Mouse (Mus musculus): ENCODE data around the gene Col5a2. TPM values are rescaled to one million over a fixed set of nuclear protein-coding genes. Genes with fewer than 3 reads are reported as not detected.
"Not testable (repeated sequence)": the region's sequence is repeated elsewhere in the genome, so short reads cannot be mapped to it uniquely, and the experiment has no call there.

Gene Col5a2
- 12.6 and 14.5 TPM in 2 replicates for polyA plus RNA-seq (2012; ENCODE audit: insufficient read depth, insufficient read length, missing spikeins)

DNA sequence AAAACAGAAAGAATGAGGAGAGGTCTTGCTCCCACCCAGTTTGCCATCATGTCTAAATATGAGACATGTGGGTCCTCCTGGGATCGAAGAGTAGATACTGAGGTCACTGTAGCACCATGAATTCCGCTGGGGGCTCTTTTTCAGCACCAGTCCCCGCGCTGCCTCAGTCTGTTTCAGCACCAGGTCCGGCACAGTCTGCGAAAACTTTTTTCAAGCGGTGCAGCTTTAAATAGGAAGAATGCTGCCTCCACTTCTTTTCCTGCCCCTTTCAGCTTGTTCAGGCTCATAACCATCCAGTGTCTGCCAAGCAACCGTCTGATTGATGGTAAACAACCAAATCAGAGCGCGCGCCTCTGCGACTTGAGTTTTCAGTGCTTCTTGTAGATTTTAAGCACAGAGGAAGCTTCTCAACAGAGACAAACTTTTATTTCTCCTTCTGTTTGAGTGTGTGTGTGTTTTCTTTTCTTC is at the start of gene Col5a2:
Col5a2 (minus strand) TSS at position 418 of the 468 bp plus-strand sequence.
- H3K4me3 ChIP-seq (ENCODE audit: insufficient read depth, low read depth, low read length), result peak within 1 kb of the TSS; percentile 66
- peak within 1 kb of the TSS; percentile 52; the same call in 1 of the 2 replicates for H3K27ac ChIP-seq (replicated peaks; ENCODE audit: low read depth, low read length)
- H3K4me1 ChIP-seq (ENCODE audit: control insufficient read depth, insufficient read depth, insufficient read length, low read length), result no peaks in the 10 kb centered on the region

DNA sequence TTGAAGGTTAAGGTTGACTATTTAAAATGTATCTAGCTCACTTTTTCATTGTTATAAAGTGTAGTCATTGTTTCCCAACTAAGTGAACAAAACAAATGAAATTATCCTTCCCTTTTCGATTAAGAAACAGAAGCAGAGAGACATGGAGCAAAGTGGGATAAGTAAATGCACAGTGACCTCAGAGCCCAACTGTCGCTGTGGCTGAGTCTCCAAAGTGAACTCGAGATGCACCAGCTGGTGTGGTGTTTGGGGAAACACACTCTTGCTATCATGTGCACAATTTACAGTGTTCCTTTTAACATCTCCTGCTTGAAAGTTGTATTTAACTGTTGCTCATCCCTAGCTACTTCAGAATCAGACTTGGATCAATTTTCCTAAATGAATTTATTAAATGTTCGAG is 47.4 kb upstream of the Col5a2 start:
- H3K4me3 ChIP-seq (ENCODE audit: insufficient read depth, low read depth, low read length), result no peak overlapping the region

DNA sequence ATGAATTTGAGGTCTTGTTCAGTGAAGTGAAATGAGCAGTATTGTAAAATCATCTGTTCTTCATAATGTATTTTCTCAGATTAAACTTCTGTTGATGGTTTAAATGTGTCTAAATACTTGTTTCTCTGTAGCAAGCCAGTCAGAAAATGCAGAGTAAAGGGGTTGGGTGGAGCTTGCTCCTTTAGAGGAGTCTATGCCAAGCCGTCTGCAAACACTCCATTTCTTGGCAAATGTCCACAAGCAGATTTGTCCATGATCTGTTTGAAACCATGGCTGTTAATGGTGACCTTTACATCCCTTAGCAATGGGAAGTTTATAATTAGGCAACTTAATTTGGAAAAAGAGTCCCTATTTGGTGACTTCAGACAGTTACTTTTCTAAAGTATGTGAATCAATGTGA is 38.8 kb upstream of the Col5a2 start:
- Histone ChIP-seq H3K4me1 (ENCODE audit: control insufficient read depth, insufficient read depth, insufficient read length, low read length) (no peaks in the 10 kb centered on the region), H3K4me3 (ENCODE audit: insufficient read depth, low read depth, low read length) (no peak overlapping the region), H3K27ac (replicated peaks; ENCODE audit: low read depth, low read length) (no peak overlapping the region)

More for the DNA sequence above, 47.4 kb upstream of the Col5a2 start:
- Histone ChIP-seq H3K27ac (replicated peaks; ENCODE audit: low read depth, low read length) (no peak overlapping the region), H3K4me1 (ENCODE audit: control insufficient read depth, insufficient read depth, insufficient read length, low read length) (no peaks in the 10 kb centered on the region)

DNA sequence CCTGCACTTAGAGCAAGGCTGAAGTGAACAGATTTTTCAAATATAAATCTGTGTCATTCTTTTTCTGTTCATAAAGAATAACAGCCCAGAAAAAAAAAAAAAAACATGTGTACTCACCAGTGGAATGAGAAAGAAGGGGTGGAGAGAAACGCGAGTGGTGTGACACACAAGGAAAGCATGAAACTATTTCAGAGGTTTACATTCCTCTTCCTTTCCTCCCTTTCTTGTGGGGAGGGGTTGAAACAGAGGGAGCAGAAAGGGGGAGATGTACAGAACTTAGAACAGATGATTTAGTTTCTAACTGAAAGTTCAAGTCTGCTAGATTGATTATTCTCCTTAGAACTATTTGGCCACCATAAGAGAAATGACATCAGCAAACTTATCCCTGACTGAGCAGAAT is 38.1 kb upstream of the Col5a2 start:
- Histone ChIP-seq H3K27ac (replicated peaks; ENCODE audit: low read depth, low read length) (no peak overlapping the region), H3K4me1 (ENCODE audit: control insufficient read depth, insufficient read depth, insufficient read length, low read length) (no peaks in the 10 kb centered on the region), H3K4me3 (ENCODE audit: insufficient read depth, low read depth, low read length) (no peak overlapping the region)

DNA sequence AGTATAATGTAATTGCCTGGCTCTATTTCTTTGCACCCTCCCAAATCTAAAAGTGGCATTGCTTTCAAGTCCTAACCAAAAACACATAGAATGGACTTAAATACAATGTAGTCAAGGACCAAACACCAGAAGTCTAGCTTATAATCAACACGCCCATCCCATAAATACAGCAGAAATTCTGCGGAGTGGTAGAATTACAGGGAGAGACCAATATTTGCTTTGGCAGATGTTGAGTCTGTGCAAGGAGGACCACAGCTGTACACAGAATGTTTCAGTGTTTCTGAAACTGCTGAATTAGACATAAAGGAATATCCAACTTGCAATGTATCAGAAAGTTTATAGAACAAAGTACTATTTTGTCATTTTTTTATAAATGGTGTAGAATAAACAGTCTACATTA is 28.4 kb upstream of the Col5a2 start:
- Histone ChIP-seq H3K4me1 (ENCODE audit: control insufficient read depth, insufficient read depth, insufficient read length, low read length) (no peaks in the 10 kb centered on the region), H3K4me3 (ENCODE audit: insufficient read depth, low read depth, low read length) (no peak overlapping the region), H3K27ac (replicated peaks; ENCODE audit: low read depth, low read length) (no peak overlapping the region)

DNA sequence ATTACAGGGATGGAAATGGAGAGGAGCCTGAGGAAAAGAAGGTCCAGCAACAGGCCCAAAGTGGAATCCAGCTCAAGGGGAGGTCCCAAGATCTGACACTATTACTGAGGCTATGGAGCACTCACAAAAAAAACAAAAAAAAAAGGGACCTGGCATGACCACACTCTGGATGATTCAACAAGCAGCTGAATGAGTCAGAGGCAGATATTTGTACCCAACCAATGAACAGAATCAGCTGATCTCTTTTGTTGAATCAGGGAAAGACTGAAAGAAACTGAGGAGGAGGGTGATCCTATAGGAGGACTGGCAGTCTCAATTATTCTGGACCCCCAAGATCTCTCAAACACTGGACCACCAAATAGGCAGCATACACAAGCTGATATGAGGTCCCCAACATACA is 24.4 kb upstream of the Col5a2 start:
- H3K4me1 ChIP-seq (ENCODE audit: control insufficient read depth, insufficient read depth, insufficient read length, low read length); H3K4me3 ChIP-seq (ENCODE audit: insufficient read depth, low read depth, low read length); H3K27ac ChIP-seq (replicated peaks; ENCODE audit: low read depth, low read length): not testable (repeated sequence)

DNA sequence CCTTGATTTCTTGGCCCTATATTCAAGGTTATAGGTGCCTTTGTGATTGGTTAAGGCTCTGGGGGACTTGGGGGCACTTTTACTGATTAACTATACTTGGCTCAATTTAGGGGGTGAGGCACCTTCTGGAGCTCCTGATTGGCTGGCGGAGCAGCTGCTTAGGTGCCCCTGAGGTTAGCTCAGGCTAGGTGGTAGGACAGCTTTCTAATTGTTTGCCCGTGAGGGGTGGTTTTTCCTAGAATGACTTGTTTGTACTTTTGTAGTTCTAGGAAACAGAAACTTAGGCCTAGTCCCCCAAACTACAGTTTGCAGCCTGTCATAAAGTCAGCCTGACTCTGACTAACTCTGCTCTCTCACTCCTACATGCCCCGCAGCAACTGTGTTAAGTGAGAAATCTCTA is 20.5 kb upstream of the Col5a2 start:
- Histone ChIP-seq H3K4me1 (ENCODE audit: control insufficient read depth, insufficient read depth, insufficient read length, low read length) (no peaks in the 10 kb centered on the region), H3K27ac (replicated peaks; ENCODE audit: low read depth, low read length) (no peak overlapping the region), H3K4me3 (ENCODE audit: insufficient read depth, low read depth, low read length) (no peak overlapping the region)

DNA sequence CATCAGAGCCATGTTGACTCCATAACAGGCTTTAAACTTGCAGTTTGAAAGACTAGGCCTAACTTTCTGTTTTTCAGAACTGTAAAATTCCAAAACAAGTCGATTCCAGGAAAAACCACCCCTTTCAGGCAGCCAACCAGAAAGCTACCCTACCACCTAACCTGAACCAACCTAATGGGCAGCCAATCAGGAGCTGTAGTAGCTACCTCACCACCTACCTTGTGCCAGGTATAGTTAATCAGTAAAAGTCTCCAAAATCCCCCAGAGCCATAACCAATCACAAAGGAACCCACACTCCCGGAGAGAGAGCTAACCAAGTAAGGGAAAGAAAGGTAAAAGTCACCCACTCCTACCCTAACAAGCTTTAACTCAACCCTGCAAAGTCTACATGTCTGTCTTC is 18.4 kb upstream of the Col5a2 start:
- Histone ChIP-seq H3K4me3 (ENCODE audit: insufficient read depth, low read depth, low read length) (no peak overlapping the region), H3K4me1 (ENCODE audit: control insufficient read depth, insufficient read depth, insufficient read length, low read length) (no peaks in the 10 kb centered on the region), H3K27ac (replicated peaks; ENCODE audit: low read depth, low read length) (no peak overlapping the region)

DNA sequence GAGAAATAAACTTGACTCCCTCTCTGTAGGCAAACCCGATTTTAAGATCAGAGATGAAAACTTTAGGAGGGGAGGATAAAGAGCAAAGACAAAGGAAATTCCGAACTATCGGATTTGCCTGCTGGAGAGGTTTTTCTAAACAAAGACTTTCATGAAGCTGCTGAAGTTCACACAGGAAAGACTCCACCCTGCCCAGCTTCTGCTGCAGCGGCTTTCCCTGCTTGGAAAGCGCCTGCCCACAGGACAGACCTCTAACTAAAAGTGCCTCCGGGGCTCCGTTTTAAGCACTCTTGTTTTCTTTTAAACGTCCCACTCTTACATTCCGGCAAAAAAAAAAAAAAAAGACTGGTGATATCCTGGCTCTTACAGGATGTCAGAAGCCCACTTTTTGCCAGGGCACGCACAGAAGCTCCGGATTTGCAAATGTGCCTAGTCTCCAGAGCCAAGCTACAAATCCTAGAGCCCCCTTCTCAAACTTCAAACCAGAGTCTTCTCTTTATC is 791 bp downstream of the Col5a2 start:
- Histone ChIP-seq H3K27ac (replicated peaks; ENCODE audit: low read depth, low read length) (peak overlapping the region; percentile 52; the same call in 1 of the 2 replicates), H3K4me1 (ENCODE audit: control insufficient read depth, insufficient read depth, insufficient read length, low read length) (no peaks in the 10 kb centered on the region), H3K4me3 (ENCODE audit: insufficient read depth, low read depth, low read length) (peak overlapping the region; percentile 66)

DNA sequence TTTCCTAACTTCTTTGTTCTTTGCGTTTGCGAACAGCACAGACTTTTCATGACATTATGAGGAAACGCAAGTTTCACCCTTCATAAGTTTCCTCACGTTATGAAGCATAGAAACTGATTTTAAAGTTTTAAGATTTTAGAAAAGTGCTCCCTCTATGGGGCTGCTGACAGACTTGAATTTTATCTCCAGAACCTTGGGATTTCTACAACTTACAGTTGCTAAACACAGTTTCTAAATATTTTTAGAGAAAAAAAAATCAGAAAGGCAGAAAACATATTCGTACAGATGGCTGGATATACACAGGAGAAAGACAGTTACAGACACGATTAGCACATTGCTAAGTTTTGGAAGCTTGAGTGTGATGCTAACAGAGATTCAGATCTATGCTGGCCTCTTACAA is 1.6 kb downstream of the Col5a2 start:
- Histone ChIP-seq H3K27ac (replicated peaks; ENCODE audit: low read depth, low read length) (no peak overlapping the region), H3K4me1 (ENCODE audit: control insufficient read depth, insufficient read depth, insufficient read length, low read length) (no peaks in the 10 kb centered on the region)

DNA sequence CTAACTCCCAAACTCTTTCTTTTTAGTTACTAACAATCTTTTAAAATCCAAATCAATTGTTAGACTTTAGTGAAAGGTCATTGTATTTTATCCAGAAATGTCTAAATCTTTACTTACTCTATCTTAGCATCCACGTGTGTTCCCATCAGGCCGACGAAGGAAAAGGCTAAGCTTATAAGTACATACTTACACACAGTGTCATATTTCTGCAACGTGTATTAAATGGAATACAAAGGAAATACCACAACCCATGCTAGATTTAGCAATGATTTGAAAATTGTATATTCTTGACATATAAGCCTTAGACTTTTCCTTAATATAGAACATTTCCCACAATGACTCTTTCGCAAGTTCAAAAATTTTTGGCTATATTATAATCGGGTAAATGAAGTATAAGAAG is 2.6 kb downstream of the Col5a2 start:
- Histone ChIP-seq H3K27ac (replicated peaks; ENCODE audit: low read depth, low read length) (no peak overlapping the region), H3K4me3 (ENCODE audit: insufficient read depth, low read depth, low read length) (no peak overlapping the region), H3K4me1 (ENCODE audit: control insufficient read depth, insufficient read depth, insufficient read length, low read length) (no peaks in the 10 kb centered on the region)

More for the DNA sequence above, 1.6 kb downstream of the Col5a2 start:
- peak overlapping the region; percentile 28; the same call in 1 of the 2 replicates for H3K4me3 ChIP-seq (ENCODE audit: insufficient read depth, low read depth, low read length)

DNA sequence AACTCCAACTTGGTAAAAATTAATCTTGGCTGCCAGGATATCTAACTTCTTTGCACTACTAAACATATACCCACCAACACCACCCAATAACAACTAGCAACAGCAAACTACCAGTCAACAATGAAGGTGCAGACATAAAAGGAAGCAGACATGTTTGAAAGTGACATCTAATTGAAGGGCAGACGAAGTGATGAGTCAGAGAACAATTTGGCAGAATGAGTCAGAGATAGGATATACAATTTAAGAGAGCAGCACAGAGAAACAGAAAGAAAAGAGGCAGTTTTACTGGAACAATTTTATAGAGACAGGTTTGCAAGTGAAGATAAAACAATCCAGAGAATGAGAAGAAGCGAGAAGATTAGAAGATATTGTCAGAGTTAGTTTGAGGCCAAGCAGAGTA is 8.1 kb downstream of the Col5a2 start:
- H3K4me1 ChIP-seq (ENCODE audit: control insufficient read depth, insufficient read depth, insufficient read length, low read length), result no peaks in the 10 kb centered on the region
- H3K27ac ChIP-seq (replicated peaks; ENCODE audit: low read depth, low read length), result no peak overlapping the region
- no peak overlapping the region for H3K4me3 ChIP-seq (ENCODE audit: insufficient read depth, low read depth, low read length)

DNA sequence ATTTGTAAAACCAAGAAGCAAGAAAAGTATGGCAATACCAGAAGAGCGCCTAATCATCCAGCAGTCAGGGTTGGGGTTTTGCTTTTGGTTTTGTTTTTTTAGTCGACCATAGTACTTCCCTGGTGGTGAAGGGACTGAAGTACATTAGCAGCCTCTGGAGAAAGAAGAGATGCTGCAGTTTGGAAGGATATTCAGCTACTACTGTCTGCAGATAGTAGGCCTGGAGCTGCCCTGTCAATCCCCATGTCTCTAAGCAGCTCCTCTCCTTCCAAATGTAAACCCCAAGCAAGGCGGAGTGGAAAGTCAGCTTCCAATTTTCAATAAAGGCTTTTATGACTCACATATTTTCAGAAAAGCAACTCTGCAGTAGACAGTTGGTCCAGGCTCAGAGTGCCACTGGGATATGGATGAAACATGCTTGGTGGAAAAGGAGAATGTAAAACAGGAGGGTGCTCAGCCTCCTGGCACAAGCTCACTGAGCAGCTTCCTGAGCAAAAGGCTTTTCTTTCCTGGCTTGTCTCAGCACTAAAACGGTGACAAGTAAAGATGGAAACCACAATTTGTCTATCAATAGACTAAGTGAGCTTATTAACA is 10.9 kb downstream of the Col5a2 start:
- Histone ChIP-seq H3K4me3 (ENCODE audit: insufficient read depth, low read depth, low read length) (no peak overlapping the region), H3K27ac (replicated peaks; ENCODE audit: low read depth, low read length) (no peak overlapping the region)

DNA sequence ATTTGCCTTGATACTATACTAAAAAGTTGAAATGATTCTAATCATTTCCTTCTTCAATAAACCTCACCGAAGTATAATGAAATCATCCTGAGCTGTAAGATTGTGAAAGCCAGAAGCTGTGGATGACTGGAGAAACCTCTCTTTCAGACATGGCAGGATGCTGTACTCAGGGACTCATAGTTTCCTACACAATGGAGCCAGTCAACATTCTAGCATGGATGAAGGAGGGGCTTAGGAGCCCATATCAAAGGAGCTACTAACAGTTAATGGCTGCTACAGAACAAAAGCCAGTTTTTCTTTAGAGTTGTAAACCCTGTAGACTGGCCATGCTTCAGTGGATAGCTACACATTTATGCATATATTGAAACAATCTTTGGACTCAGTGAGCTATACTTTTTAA is 12.6 kb downstream of the Col5a2 start:
- no peak overlapping the region for H3K27ac ChIP-seq (replicated peaks; ENCODE audit: low read depth, low read length)
- no peaks in the 10 kb centered on the region for H3K4me1 ChIP-seq (ENCODE audit: control insufficient read depth, insufficient read depth, insufficient read length, low read length)

More for the DNA sequence above, 10.9 kb downstream of the Col5a2 start:
- H3K4me1 ChIP-seq (ENCODE audit: control insufficient read depth, insufficient read depth, insufficient read length, low read length), result no peaks in the 10 kb centered on the region

DNA sequence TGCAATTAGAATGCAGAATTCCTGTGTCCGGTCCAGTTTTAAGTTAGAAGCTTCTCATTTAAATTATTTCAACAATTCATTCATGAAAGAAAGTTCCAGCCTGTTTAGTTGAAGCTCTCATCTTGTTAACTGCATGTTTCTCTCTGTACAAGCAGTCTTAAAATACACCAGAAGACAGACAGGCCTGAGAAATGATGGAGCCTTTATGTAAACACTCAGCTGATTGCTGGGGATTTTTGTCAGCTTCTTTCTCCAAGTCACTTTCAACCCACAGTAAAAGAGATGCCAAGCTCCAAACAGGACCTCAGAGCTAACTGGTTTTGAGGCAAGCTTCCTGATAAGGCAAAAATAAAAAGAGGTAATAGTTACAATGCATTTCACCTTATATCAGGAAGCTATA is 14.8 kb downstream of the Col5a2 start:
- Histone ChIP-seq H3K4me1 (ENCODE audit: control insufficient read depth, insufficient read depth, insufficient read length, low read length) (no peaks in the 10 kb centered on the region), H3K27ac (replicated peaks; ENCODE audit: low read depth, low read length) (no peak overlapping the region), H3K4me3 (ENCODE audit: insufficient read depth, low read depth, low read length) (no peak overlapping the region)

More for the DNA sequence above, 12.6 kb downstream of the Col5a2 start:
- no peak overlapping the region for H3K4me3 ChIP-seq (ENCODE audit: insufficient read depth, low read depth, low read length)

DNA sequence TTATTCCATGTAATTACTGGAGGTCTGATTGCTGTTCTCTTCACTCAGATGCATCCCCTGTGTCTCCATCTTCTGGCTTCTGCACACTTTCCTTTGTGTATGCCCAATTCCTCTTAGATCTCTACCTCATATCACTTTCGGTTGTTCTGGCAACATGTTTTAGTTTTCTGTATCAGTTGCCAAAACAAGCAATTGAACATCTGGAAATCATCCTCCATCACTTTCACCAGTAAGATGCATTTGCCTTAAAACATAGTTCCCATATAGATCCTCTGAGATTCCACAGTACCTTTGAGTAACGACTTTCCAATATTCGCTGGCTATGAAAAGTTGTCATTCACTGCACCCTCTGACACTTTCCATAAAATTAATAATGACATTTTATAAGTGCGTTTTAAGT is 20.1 kb downstream of the Col5a2 start:
- Histone ChIP-seq H3K4me1 (ENCODE audit: control insufficient read depth, insufficient read depth, insufficient read length, low read length) (no peaks in the 10 kb centered on the region), H3K4me3 (ENCODE audit: insufficient read depth, low read depth, low read length) (no peak overlapping the region), H3K27ac (replicated peaks; ENCODE audit: low read depth, low read length) (no peak overlapping the region)
